Mouse (Mus musculus) hindbrain, embryonic 16.5 days (tissue): Measurements from ENCODE around the gene Snx11. TPM values are rescaled to one million over a fixed set of nuclear protein-coding genes. Genes with fewer than 3 reads are reported as not detected.
A peak's percentile ranks its signal among the peaks of the same experiment; 100 is the strongest.

Experiments
- ATAC-seq: fragments of 200-750 bp; cut with Nextera tagmentation; 2 replicates; pipeline ENCODE4 v1.8.0; 2017; ENCODE audit warnings: moderate TSS enrichment, moderate library complexity
- H3K27ac ChIP-seq: fragments of 300-500 bp; sonication (generic); 2 replicates; pipeline ENCODE4 v1.5.1; 2014; ENCODE audit warnings: low read depth, mild to moderate bottlenecking, control low read depth, low read length, moderate library complexity
- H3K27me3 ChIP-seq: fragments of 300-500 bp; sonication (generic); replicated peaks from 2 replicates; pipeline ENCODE4 v1.6.1; 2014; ENCODE audit warnings: low read length; ENCODE audit not compliant: control insufficient read depth, insufficient read depth
- H3K36me3 ChIP-seq: fragments of 300-500 bp; sonication (generic); 2 replicates; pipeline ENCODE4 v1.6.1; 2014; ENCODE audit warnings: mild to moderate bottlenecking, low read length, moderate library complexity, mixed read lengths; ENCODE audit not compliant: control insufficient read depth, insufficient read depth
- H3K4me1 ChIP-seq: fragments of 300-500 bp; sonication (generic); 2 replicates; pipeline ENCODE4 v1.6.1; 2014; ENCODE audit warnings: low read depth, low read length; ENCODE audit not compliant: control insufficient read depth, insufficient read depth
- H3K4me2 ChIP-seq: fragments of 300-500 bp; sonication (generic); 2 replicates; pipeline ENCODE4 v1.6.1; 2014; ENCODE audit warnings: mild to moderate bottlenecking, low read length, control low read depth, moderate library complexity
- H3K4me3 ChIP-seq: fragments of 300-500 bp; sonication (generic); 2 replicates; pipeline ENCODE4 v1.5.1; 2014; ENCODE audit warnings: mild to moderate bottlenecking, low read length, control low read depth, moderate library complexity
- H3K9ac ChIP-seq: fragments of 300-500 bp; sonication (generic); 2 replicates; pipeline ENCODE4 v1.6.1; 2014; ENCODE audit warnings: low read depth, mild to moderate bottlenecking, control low read depth, low read length, moderate library complexity
- H3K9me3 ChIP-seq: fragments of 300-500 bp; sonication (generic); 2 replicates; pipeline ENCODE4 v1.6.1; 2014; ENCODE audit warnings: mild to moderate bottlenecking, low read length, moderate library complexity; ENCODE audit not compliant: control insufficient read depth
- WGBS: fragments of 180-500 bp; shearing (Covaris S2); extraction: QIAGEN DNeasy Blood & Tissue Kit; methylation state at CpG from one replicate; pipeline ENCODE4 v1.1.7; 2014; 5-methylcytosine and 5-hydroxymethylcytosine counted together
- polyA plus RNA-seq: library from polyadenylated mRNA; unstranded; fragments of >200 nt; fragmentation: Nextera tagmentation; extraction: Ambion mirVana; gene quantifications from 2 replicates; pipeline ENCODE4 v1.2.1, GENCODE M21; 2015

Snx11 gene
- polyA plus RNA-seq, 1 experiment from 2014 or later = 52.2 TPM

GRCm38 (mm10) chr11:96737673-96738471, 39.5 kb downstream of the Snx11 start:
- Histone ChIP-seq H3K27me3 (no peaks in the 10 kb centered on the region), H3K9me3 (no peaks in the 10 kb centered on the region), H3K9ac (no peak overlapping the region), H3K4me1 (peaks cover 17% of the 10 kb centered on the region), H3K4me3 (no peak overlapping the region), H3K27ac (peak overlapping the region; percentile 67), H3K36me3 (no peaks in the 10 kb centered on the region), H3K4me2 (no peak overlapping the region)
- ATAC-seq = no peak
- WGBS = 57% methylated on average over 14 of the region's 14 CpGs

GRCm38 (mm10) chr11:96736361-96736760, 41.0 kb downstream of the Snx11 start:
- peak overlapping the region; percentile 28; the same call in 1 of the 2 replicates for H3K9ac ChIP-seq
- peaks cover 12% of the 10 kb centered on the region for H3K4me1 ChIP-seq
- ATAC-seq = peak; percentile 18

GRCm38 (mm10) chr11:96735908-96736307, 41.5 kb downstream of the Snx11 start:
- Histone ChIP-seq H3K9me3 (no peaks in the 10 kb centered on the region), H3K4me3 (peak overlapping the region; percentile 23), H3K27me3 (no peaks in the 10 kb centered on the region), H3K36me3 (no peaks in the 10 kb centered on the region), H3K9ac (peak overlapping the region; percentile 43), H3K4me2 (peak overlapping the region; percentile 52), H3K27ac (peak overlapping the region; percentile 74), H3K4me1 (peaks cover 12% of the 10 kb centered on the region)
- ATAC-seq = peak; percentile 91
- under 1% methylated on average over 19 of the region's 19 CpGs for WGBS

More at GRCm38 (mm10) chr11:96736361-96736760, 41.0 kb downstream of the Snx11 start:
- Histone ChIP-seq H3K4me2 (peak overlapping the region; percentile 52), H3K4me3 (peak overlapping the region; percentile 23), H3K27ac (peak overlapping the region; percentile 74), H3K27me3 (no peaks in the 10 kb centered on the region), H3K36me3 (no peaks in the 10 kb centered on the region), H3K9me3 (no peaks in the 10 kb centered on the region)
- 15% methylated on average over 11 of the region's 11 CpGs for WGBS

- ATAC-seq = no peak
- Histone ChIP-seq H3K4me2 (no peak overlapping the region), H3K4me3 (no peak overlapping the region), H3K4me1 (peaks cover 19% of the 10 kb centered on the region), H3K9me3 (no peaks in the 10 kb centered on the region), H3K27ac (no peak overlapping the region), H3K36me3 (no peaks in the 10 kb centered on the region), H3K27me3 (no peaks in the 10 kb centered on the region), H3K9ac (no peak overlapping the region)
- WGBS = 32% methylated on average over 4 of the region's 4 CpGs
Measured at GRCm38 (mm10) chr11:96732657-96733056, 44.7 kb downstream of the Snx11 start.

- Histone ChIP-seq H3K9ac (no peak overlapping the region), H3K4me2 (no peak overlapping the region; the same call in 1 of the 2 replicates), H3K27me3 (no peaks in the 10 kb centered on the region), H3K27ac (peak overlapping the region; percentile 31; the same call in 1 of the 2 replicates), H3K4me3 (no peak overlapping the region), H3K4me1 (peaks cover 10% of the 10 kb centered on the region; the same call in 1 of the 2 replicates), H3K9me3 (no peaks in the 10 kb centered on the region), H3K36me3 (no peaks in the 10 kb centered on the region)
- ATAC-seq = no peak
- WGBS = 32% methylated on average over 5 of the region's 5 CpGs
Measured at GRCm38 (mm10) chr11:96730327-96730726, 47.0 kb downstream of the Snx11 start.

- 0 out of 2 replicates have a peak, but pooled peaks cover 10% of the 10 kb centered on the region for H3K4me1 ChIP-seq
- H3K36me3 ChIP-seq = no peaks in the 10 kb centered on the region
- H3K4me2 ChIP-seq = peak overlapping the region; percentile 34; the same call in 1 of the 2 replicates
- 0 out of 2 replicates have a peak overlapping the region, but pooled peaks have one; percentile 10 for H3K9ac ChIP-seq
- 18% methylated on average over 9 of the region's 9 CpGs for WGBS
- H3K9me3 ChIP-seq = no peaks in the 10 kb centered on the region
- no peak overlapping the region for H3K27ac ChIP-seq
- no peak overlapping the region for H3K4me3 ChIP-seq
- no peaks in the 10 kb centered on the region for H3K27me3 ChIP-seq
- no peak for ATAC-seq
Measured at GRCm38 (mm10) chr11:96729462-96729861, 47.9 kb downstream of the Snx11 start.

GRCm38 (mm10) chr11:96728577-96728976, 48.8 kb downstream of the Snx11 start:
- Histone ChIP-seq H3K36me3 (no peaks in the 10 kb centered on the region), H3K27ac (no peak overlapping the region), H3K4me1 (0 out of 2 replicates have a peak, but pooled peaks cover 10% of the 10 kb centered on the region), H3K4me3 (no peak overlapping the region), H3K9ac (no peak overlapping the region), H3K27me3 (no peaks in the 10 kb centered on the region), H3K4me2 (no peak overlapping the region), H3K9me3 (no peaks in the 10 kb centered on the region)
- ATAC-seq = no peak
- WGBS = 60% methylated on average over 2 of the region's 2 CpGs

- WGBS = 84% methylated on average over 1 of the region's 1 CpGs
- ATAC-seq = no peak
Measured at GRCm38 (mm10) chr11:96725833-96726232, 51.5 kb downstream of the Snx11 start.

GRCm38 (mm10) chr11:96718609-96719008, 58.8 kb downstream of the Snx11 start:
- peaks cover 6% of the 10 kb centered on the region for H3K4me1 ChIP-seq
- no peak overlapping the region for H3K9ac ChIP-seq
- no peaks in the 10 kb centered on the region for H3K9me3 ChIP-seq
- H3K36me3 ChIP-seq = no peaks in the 10 kb centered on the region
- ATAC-seq = no peak
- no peaks in the 10 kb centered on the region for H3K27me3 ChIP-seq
- no peak overlapping the region for H3K27ac ChIP-seq
- no peak overlapping the region for H3K4me2 ChIP-seq
- WGBS = 31% methylated on average over 7 of the region's 7 CpGs
- H3K4me3 ChIP-seq = no peak overlapping the region

More at GRCm38 (mm10) chr11:96725833-96726232, 51.5 kb downstream of the Snx11 start:
- H3K4me2 ChIP-seq = no peak overlapping the region
- H3K9me3 ChIP-seq = no peaks in the 10 kb centered on the region
- no peak overlapping the region for H3K9ac ChIP-seq
- no peaks in the 10 kb centered on the region for H3K27me3 ChIP-seq
- H3K4me3 ChIP-seq = no peak overlapping the region
- H3K27ac ChIP-seq = no peak overlapping the region
- H3K4me1 ChIP-seq = 0 out of 2 replicates have a peak, but pooled peaks cover 8% of the 10 kb centered on the region
- no peaks in the 10 kb centered on the region for H3K36me3 ChIP-seq
